Mouse (Mus musculus) gonadal fat pad, adult 2 months (tissue): ENCODE data around the gene Jazf1. TPM values are rescaled to one million over a fixed set of nuclear protein-coding genes. Genes with fewer than 3 reads are reported as not detected.

ENCODE experiments used
- DNase-seq: peaks from one replicate; pipeline ENCODE4 v3.0.0-alpha.2; 2012; ENCODE audit warnings: low read depth
- polyA plus RNA-seq: library from polyadenylated mRNA; depleted of rRNA; stranded (reverse); fragments of >200 nt; gene quantifications from 2 replicates; pipeline ENCODE4 v1.2.3, GENCODE M21; 2012

Jazf1 gene
- polyA plus RNA-seq, 1 experiment: 5.8 TPM

GRCm38 (mm10) chr6:52956131-52956530 is 112.3 kb downstream of the Jazf1 start:
- DNase-seq: no peak

GRCm38 (mm10) chr6:52955304-52955703 is 113.1 kb downstream of the Jazf1 start:
- DNase-seq: no peak

- no peak for DNase-seq
Observed at GRCm38 (mm10) chr6:52954861-52955260, 113.6 kb downstream of the Jazf1 start.

GRCm38 (mm10) chr6:52954441-52954840 is 114.0 kb downstream of the Jazf1 start:
- DNase-seq: no peak

- DNase-seq: no peak
Observed at GRCm38 (mm10) chr6:52952526-52952900, 115.9 kb downstream of the Jazf1 start.

- no peak for DNase-seq
Observed at GRCm38 (mm10) chr6:52951871-52952525, 116.4 kb downstream of the Jazf1 start.

- no peak for DNase-seq
Observed at GRCm38 (mm10) chr6:52950371-52950770, 118.1 kb downstream of the Jazf1 start.

DNA sequence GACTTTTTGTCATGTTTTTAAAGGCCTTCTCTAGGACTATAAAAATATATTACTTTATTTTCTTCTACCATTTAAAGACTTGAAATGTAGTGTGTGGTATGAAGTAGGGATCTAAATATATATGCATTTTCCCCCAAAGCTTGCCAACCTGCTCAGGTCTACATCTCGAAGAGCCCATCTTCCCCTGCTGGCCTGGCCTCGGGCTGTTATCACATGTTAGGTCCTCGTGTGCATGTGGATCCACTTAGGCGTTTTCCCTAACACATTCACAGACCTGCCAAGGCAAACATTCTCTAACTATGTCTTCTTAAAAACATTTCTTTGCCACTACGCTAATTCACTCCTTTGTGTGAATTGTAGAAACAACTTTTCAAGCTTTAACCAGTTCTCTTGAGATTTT is 125.9 kb downstream of the Jazf1 start:
- DNase-seq: no peak

- DNase-seq: no peak
Observed at GRCm38 (mm10) chr6:52942101-52942500, 126.3 kb downstream of the Jazf1 start.

DNA sequence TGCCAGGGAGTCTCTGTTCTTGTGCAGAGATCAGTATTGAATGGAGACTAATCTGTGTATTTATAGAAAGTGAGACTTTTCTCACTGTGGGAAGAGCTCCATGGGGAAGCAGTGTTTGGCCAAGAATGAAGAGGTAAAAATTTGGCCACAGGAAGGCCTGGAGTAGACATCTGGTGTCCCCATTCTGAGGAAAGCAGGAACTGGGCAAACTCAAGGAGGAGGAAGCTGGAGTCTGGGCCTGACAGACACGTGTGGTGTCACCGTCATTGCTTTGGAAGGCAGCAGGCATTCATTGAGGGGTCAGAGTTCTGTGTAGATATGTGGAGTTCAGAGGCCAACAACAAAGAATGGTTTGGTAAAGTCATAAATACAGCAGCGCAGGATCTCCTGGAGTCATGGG is 130.5 kb downstream of the Jazf1 start:
- DNase-seq: no peak

GRCm38 (mm10) chr6:52936995-52937394 is 131.4 kb downstream of the Jazf1 start:
- DNase-seq: no peak

- no peak for DNase-seq
Observed at GRCm38 (mm10) chr6:52934021-52934420, 134.4 kb downstream of the Jazf1 start.

- no peak for DNase-seq
Observed at GRCm38 (mm10) chr6:52932603-52933178, 135.7 kb downstream of the Jazf1 start.

- DNase-seq: no peak
Observed at GRCm38 (mm10) chr6:52929358-52929757, 139.1 kb downstream of the Jazf1 start.

DNA sequence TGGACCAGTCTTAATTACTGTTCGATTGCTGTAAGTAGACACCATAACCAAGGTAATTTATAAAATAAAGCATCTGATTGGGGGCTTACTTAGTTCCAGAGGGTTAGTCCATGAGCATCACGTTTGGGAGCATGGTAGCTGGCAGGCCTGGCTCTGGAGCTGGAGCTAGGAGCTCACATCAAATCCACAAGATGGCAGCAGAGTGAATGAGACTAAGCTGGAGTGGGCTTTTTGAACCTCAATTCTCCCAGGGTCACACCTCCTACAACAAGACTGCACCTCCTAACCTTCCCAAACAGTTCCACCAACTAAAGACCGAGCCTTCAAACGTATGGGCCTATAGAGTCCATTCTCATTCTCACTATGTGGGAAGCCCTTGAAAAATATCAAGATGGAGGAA is 141.5 kb downstream of the Jazf1 start:
- DNase-seq: no peak

DNA sequence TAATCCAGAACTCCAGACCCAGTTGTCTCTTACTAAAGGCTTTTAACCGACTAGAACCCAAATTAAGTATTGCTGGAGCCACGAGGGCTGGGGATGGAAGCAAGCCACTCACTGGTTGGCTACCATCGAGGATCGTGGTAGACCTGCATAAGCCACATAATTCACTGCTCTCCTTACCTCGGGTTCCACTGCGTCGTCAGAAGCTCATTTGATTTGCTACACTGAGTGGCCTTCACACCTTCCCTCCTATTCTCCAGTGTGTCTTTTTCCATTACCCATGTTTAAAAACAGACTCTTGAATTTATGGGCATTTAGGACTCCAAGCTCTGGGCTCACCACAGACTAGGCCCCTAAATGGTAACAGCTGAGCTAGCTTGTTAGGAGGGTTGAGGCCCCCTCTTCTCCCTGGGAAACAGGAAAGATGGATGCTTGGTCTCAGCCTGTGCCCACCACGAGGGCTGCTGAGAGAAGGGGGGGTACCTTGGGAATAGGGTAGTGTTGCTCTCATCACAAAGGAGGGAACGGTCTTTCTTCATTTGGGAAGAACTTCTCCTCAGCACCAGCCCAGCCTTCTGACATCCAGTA is 142.9 kb downstream of the Jazf1 start:
- no peak for DNase-seq

- no peak for DNase-seq
Observed at GRCm38 (mm10) chr6:52921248-52921647, 147.2 kb downstream of the Jazf1 start.

DNA sequence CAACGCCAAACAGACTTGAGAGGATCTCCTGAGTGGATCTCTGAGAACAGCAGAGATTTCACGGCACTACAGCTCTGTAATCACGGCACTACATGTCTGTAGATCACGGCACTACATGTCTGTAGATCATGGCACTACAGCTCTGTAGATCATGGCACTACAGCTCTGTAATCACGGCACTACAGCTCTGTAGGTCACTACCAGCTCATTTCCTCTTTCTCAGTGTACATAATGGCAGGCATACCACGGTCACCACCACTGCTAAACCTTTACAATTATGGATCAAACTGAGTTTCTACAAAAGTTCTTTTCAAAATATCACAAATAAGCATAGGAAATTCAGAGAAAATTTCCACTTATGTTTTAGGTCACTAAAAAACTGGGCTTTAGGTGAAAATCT is 147.7 kb downstream of the Jazf1 start:
- no peak for DNase-seq

DNA sequence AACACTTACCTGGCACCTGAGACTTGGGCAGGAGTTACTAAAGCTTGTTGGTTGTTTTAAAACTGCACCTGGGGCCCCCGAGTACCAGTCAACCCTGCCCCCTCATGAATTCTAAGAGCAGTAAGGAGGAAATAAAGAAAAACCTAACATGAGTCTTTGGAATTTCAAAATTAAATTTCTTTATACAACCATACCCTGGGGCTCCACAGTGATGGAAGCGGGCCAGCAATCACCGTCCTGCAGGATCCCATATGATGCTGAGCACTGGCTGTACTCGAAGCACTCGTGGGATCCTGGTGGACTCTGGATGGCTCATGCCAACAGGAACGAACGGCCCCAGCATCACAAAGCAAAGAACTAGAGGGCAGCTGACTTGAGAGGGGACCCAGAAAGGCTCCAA is 149.0 kb downstream of the Jazf1 start:
- DNase-seq: no peak

- DNase-seq: no peak
Observed at GRCm38 (mm10) chr6:52918980-52919379, 149.5 kb downstream of the Jazf1 start.

DNA sequence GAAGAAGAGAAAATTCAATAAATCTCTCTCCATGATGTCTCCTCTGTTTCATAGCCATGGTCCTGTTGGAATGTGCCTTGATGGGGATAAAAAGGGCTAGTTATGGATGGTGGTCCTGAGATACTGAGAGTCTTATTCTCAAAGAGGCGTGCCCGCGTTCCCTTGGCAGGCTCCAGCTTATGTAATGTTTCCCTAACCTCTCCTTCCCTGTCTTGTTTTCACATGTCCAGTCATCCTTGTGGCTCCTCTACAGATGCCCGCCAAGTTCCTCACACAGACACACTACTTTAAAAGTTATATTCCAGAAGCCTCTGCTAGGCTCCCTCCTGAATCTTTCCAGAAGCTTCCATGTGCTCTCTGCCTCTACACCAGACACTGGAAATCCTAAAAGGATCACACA is 151.0 kb downstream of the Jazf1 start:
- no peak for DNase-seq

- no peak for DNase-seq
Observed at GRCm38 (mm10) chr6:52916836-52917376, 151.5 kb downstream of the Jazf1 start.

DNA sequence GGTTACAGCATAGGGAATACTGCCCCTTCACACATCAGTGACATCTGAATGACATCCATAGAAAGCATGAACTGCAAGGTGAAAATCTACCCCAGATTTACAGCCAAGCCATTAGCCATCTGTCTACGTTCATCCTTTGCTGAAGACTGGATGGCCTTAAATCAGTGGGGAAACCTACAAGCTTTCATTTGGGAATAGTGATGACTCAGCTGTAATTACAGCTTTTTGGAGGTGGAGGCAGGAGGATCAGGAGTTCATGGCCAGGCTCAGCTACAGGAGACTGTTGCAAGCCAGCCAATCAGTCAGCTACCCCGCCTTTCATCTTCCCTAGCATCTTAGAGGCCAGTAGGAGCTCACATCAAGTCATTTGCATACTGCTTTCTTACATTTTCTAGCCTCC is 153.5 kb downstream of the Jazf1 start:
- DNase-seq: no peak
